Mouse (Mus musculus) myocyte (in vitro differentiated cells): ENCODE results near the gene Gpr143.

ENCODE experiments used
- MAX ChIP-seq: IDR thresholded peaks from one replicate; pipeline ENCODE4 v1.6.1; 2011; ENCODE audit warnings: low read depth, mild to moderate bottlenecking, control low read depth
- MYOG ChIP-seq, 3 experiments: IDR thresholded peaks; one replicate each; pipeline ENCODE4 v1.6.1; 2011; ENCODE audit warnings: control low read depth in 2 of 3, low read depth in 2 of 3, mild to moderate bottlenecking in 2 of 3; ENCODE audit not compliant: insufficient read length in 2 of 3, control insufficient read depth in 1 of 3, insufficient read depth in 1 of 3
- POLR2A ChIP-seq: IDR thresholded peaks from one replicate; pipeline ENCODE4 v1.6.1; 2011; ENCODE audit warnings: low read depth, mild to moderate bottlenecking, control low read depth, moderate library complexity; ENCODE audit not compliant: insufficient read length
- TCF12 ChIP-seq: IDR thresholded peaks from one replicate; pipeline ENCODE4 v1.6.1; 2011; ENCODE audit warnings: mild to moderate bottlenecking, control low read depth; ENCODE audit not compliant: poor library complexity, insufficient read depth, severe bottlenecking
- USF1 ChIP-seq: IDR thresholded peaks from one replicate; pipeline ENCODE4 v1.6.1; 2011; ENCODE audit warnings: low read depth, mild to moderate bottlenecking, control low read depth, moderate library complexity

DNA sequence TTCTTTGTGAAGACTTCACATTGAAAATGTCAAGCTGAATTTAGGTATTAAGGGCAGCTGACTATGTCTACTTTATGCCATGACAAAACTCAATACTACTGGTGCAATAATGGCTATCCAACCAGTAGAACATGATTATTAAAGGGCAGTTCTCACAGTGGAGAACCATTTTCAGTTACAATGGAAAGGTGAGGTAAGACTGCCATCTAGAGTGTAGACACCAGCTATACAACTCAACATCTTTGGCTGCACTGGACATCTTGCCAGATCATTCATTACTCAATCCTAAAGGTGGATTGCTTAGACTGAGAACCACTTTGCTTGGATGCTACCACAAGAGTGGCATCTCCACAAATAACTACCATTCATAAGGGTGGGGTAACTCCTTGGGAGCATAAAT lies 37.3 kb downstream of the Gpr143 start:
- TF ChIP-seq POLR2A, result no peak
- no peak for TF ChIP-seq MYOG (IDR thresholded peaks at IDR 0.05; ENCODE audit: control insufficient read depth in 1 of 3, insufficient read depth in 1 of 3, insufficient read length in 2 of 3, low read depth in 2 of 3)
- no peak for TF ChIP-seq USF1
- TF ChIP-seq TCF12, result no peak
- no peak for TF ChIP-seq MAX
